ENCODE assay signal across 17 mouse cellular contexts in the genomic region with DNA sequence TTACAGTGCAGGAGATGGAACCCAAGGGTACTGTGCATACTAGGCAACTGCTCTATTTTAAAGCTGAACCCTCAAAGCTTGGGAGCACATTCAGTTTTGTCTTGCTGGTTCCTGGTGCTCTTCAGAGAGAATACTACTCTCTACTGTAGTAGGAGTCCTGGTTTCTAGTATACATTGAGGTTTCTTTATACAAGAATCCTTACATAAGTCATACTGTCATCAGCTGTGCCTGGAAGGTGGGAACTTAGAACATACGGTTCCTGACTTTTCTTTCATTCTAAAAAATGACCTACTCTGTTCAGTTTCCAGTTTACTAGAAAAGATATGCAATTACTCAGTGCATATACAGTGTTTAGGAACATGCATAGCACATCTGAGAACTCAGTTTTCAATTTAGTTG.
"Had no signal": no experiment of that assay in that cellular context is flagged by ENCODE, and none has a peak within 500 bp of the region (broad histone marks: within the 10 kb centered on the region; RNA-seq: fewer than 3 reads in every experiment).

No protein-coding gene starts in this region.

- DNase-seq: left cerebral cortex, postnatal 4 days; liver; liver, embryonic 13.5 days; liver, postnatal 0 days; lung, adult 18-20 months; lung, adult 2 months; lung, embryonic 14.5 days; lung, postnatal 10 days; lung, postnatal 14 days; lung, postnatal 36 days; lung, postnatal 4 days; midbrain, embryonic 14.5 days had no signal

- ATAC-seq: liver, embryonic 12.5 days; liver, postnatal 0 days; lung, postnatal 0 days; midbrain, embryonic 13.5 days; midbrain, embryonic 15.5 days; midbrain, embryonic 16.5 days had no signal
